Mouse (Mus musculus) limb, embryonic 11.5 days (tissue): Measurements from ENCODE around the gene Rhox4d. TPM values are rescaled to one million over a fixed set of nuclear protein-coding genes. Genes with fewer than 3 reads are reported as not detected.
"Not testable (repeated sequence)": the region's sequence is repeated elsewhere in the genome, so short reads cannot be mapped to it uniquely, and the experiment has no call there.

Experiments used
- ATAC-seq: fragments of 200-750 bp; cut with Nextera tagmentation; 2 replicates; pipeline ENCODE4 v1.8.0; 2017; ENCODE audit warnings: low read depth; ENCODE audit not compliant: insufficient number of reproducible peaks, low FRiP score, low TSS enrichment
- DNase-seq: peaks from one replicate; pipeline ENCODE4 v3.0.0-alpha.2; 2015; ENCODE audit warnings: low spot score
- H3K27ac ChIP-seq: fragments of 300-500 bp; sonication (generic); replicated peaks from 2 replicates; pipeline ENCODE4 v1.5.1; 2014; ENCODE audit warnings: low read depth, mild to moderate bottlenecking, low read length
- H3K27me3 ChIP-seq: fragments of 300-500 bp; sonication (generic); 2 replicates; pipeline ENCODE4 v1.6.1; 2014; ENCODE audit warnings: mild to moderate bottlenecking, low read length, mixed read lengths; ENCODE audit not compliant: control insufficient read depth, insufficient read depth
- H3K36me3 ChIP-seq: fragments of 300-500 bp; sonication (generic); 2 replicates; pipeline ENCODE4 v1.6.1; 2014; ENCODE audit warnings: mild to moderate bottlenecking, low read length, moderate library complexity, mixed read lengths; ENCODE audit not compliant: control insufficient read depth, insufficient read depth
- H3K4me1 ChIP-seq: fragments of 300-500 bp; sonication (generic); 2 replicates; pipeline ENCODE4 v1.6.1; 2014; ENCODE audit warnings: low read length, mixed read lengths; ENCODE audit not compliant: control insufficient read depth, insufficient read depth
- H3K4me2 ChIP-seq: fragments of 300-500 bp; sonication (generic); 2 replicates; pipeline ENCODE4 v1.6.1; 2014; ENCODE audit warnings: low read depth, mild to moderate bottlenecking, moderate library complexity; ENCODE audit not compliant: severe bottlenecking
- H3K4me3 ChIP-seq: fragments of 300-500 bp; sonication (generic); 2 replicates; pipeline ENCODE4 v1.5.1; 2014; ENCODE audit warnings: low read depth, low read length
- H3K9ac ChIP-seq: fragments of 300-500 bp; sonication (generic); 2 replicates; pipeline ENCODE4 v1.6.1; 2014; ENCODE audit warnings: mild to moderate bottlenecking, low read length
- H3K9me3 ChIP-seq: fragments of 300-500 bp; sonication (generic); 2 replicates; pipeline ENCODE4 v1.6.1; 2016; ENCODE audit warnings: low read length; ENCODE audit not compliant: control insufficient read depth
- WGBS: fragments of 180-500 bp; shearing (Covaris S2); extraction: QIAGEN DNeasy Blood & Tissue Kit; methylation state at CpG from one replicate; pipeline ENCODE4 v1.1.7; 2014; 5-methylcytosine and 5-hydroxymethylcytosine counted together
- polyA plus RNA-seq: library from polyadenylated mRNA; unstranded; fragments of >200 nt; fragmentation: Nextera tagmentation; extraction: Ambion mirVana; gene quantifications from 2 replicates; pipeline ENCODE4 v1.2.1, GENCODE M21; 2014

Rhox4d gene
- not detected in 2 replicates for polyA plus RNA-seq

DNA sequence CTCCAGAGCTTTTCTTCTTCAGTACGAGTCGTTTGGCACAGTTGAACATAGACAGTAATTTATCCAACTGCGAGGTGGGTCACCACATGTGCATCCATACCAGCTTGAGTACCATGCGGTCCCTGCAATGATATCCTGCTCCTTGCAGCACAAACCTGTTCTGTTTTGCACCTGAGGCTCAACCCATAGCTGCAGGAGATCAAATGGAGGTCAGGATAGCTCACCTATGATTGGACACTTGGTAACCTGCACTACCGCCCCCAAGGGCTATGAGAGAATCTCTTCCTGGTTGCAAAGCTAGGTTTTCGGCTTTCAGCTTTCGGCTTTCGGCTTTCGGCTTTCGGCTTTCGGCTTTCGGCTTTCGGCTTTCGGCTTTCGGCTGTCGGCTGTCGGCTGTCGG is at the start of gene Rhox4d:
Gene Rhox4d (plus strand): TSS at position 301 of the 400 bp plus-strand sequence.
- not testable (repeated sequence) for H3K27ac ChIP-seq, H3K36me3 ChIP-seq, ATAC-seq, DNase-seq, H3K9me3 ChIP-seq, H3K9ac ChIP-seq, H3K27me3 ChIP-seq, H3K4me2 ChIP-seq, H3K4me1 ChIP-seq, H3K4me3 ChIP-seq
- 95% methylated on average over 12 of the region's 18 CpGs for WGBS

- not testable (repeated sequence) for H3K4me1 ChIP-seq, H3K4me3 ChIP-seq, H3K4me2 ChIP-seq, DNase-seq, H3K27ac ChIP-seq, H3K9ac ChIP-seq, H3K36me3 ChIP-seq, ATAC-seq, H3K27me3 ChIP-seq, H3K9me3 ChIP-seq
- 96% methylated on average over 14 of the region's 14 CpGs for WGBS
Observed at GRCm38 (mm10) chrX:37480037-37480436, 34.1 kb upstream of the Rhox4d start, which contains the start of gene Rhox4c. Gene Rhox4c, plus strand, starts transcription at chrX:37480337.

DNA sequence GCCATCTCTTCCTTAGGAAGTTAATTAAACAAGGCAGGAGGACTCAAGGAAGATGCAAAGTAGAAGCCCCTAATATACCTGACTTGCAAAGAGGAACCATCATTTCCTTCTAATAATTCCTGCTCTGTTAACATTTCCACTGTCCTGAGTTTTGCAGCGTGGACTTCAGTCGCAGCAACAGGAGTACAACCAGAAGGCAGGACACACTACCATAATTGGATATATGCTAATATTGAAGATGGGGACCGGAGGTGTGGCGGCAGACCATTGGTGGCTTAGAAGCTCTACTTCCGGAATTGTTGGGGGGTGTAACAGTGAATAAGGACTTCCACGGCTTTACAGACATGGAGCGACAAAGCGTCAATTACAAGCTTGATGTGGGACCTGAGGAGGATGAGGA is 16.0 kb downstream of the Rhox4d start, which contains the start of gene Rhox2e:
Gene Rhox2e (plus strand): TSS at position 301 of the 400 bp plus-strand sequence.
- not testable (repeated sequence) for ATAC-seq, H3K4me1 ChIP-seq

GRCm38 (mm10) chrX:37541719-37542118 is 27.6 kb downstream of the Rhox4d start, which contains the start of gene Rhox3e:
Gene Rhox3e, plus strand, starts transcription at chrX:37542019.
- WGBS: no CpG with 5 or more reads among the region's 4 CpGs
- ATAC-seq, H3K4me2 ChIP-seq, H3K9me3 ChIP-seq, DNase-seq, H3K27ac ChIP-seq, H3K4me3 ChIP-seq, H3K4me1 ChIP-seq, H3K9ac ChIP-seq, H3K27me3 ChIP-seq, H3K36me3 ChIP-seq: not testable (repeated sequence)

More for the DNA sequence above, 16.0 kb downstream of the Rhox4d start, which contains the start of gene Rhox2e:
- not testable (repeated sequence) for H3K27me3 ChIP-seq, H3K9ac ChIP-seq, H3K9me3 ChIP-seq, H3K4me3 ChIP-seq, DNase-seq, H3K27ac ChIP-seq, H3K4me2 ChIP-seq, H3K36me3 ChIP-seq
- WGBS: 98% methylated on average over 2 of the region's 8 CpGs

DNA sequence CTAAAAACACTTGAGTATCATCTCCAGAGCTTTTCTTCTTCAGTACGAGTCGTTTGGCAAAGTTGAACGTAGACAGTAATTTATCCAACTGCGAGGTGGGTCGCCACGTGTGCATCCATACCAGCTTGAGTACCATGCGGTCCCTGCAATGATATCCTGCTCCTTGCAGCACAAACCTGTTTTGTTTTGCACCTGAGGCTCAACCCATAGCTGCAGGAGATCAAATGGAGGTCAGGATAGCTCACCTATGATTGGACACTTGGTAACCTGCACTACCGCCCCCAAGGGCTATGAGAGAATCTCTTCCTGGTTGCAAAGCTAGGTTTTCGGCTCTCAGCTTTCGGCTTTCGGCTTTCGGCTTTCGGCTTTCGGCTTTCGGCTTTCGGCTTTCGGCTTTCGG is 43.0 kb downstream of the Rhox4d start, which contains the start of gene Rhox4e:
Gene Rhox4e (plus strand): TSS at position 301 of the 400 bp plus-strand sequence.
- H3K9ac ChIP-seq, ATAC-seq, DNase-seq, H3K4me3 ChIP-seq, H3K4me1 ChIP-seq, H3K9me3 ChIP-seq, H3K27ac ChIP-seq, H3K4me2 ChIP-seq, H3K36me3 ChIP-seq, H3K27me3 ChIP-seq: not testable (repeated sequence)
- WGBS: 91% methylated on average over 10 of the region's 18 CpGs

Other genes starting within 250 kb of the Rhox4d start
- gene Rhox4a, start 249.0 kb upstream of the Rhox4d start, polyA plus RNA-seq: not detected in 2 replicates
- gene Rhox3a2, start 134.3 kb upstream of the Rhox4d start, polyA plus RNA-seq: not detected in 2 replicates
- not detected in 2 replicates for gene Rhox4a2, start 123.5 kb upstream of the Rhox4d start, polyA plus RNA-seq
- not detected in 2 replicates for gene Rhox2b, start 102.3 kb upstream of the Rhox4d start, polyA plus RNA-seq
- gene Rhox4b, start 81.9 kb upstream of the Rhox4d start, polyA plus RNA-seq: not detected in 2 replicates
- gene Rhox2c, start 60.7 kb upstream of the Rhox4d start, polyA plus RNA-seq: not detected in 2 replicates
- not detected in 2 replicates for gene Rhox3c, start 55.8 kb upstream of the Rhox4d start, polyA plus RNA-seq
- not detected in 2 replicates for gene Rhox4c, start 34.0 kb upstream of the Rhox4d start, polyA plus RNA-seq
- not detected in 2 replicates for gene Rhox2d, start 20.9 kb upstream of the Rhox4d start, polyA plus RNA-seq
- gene Rhox2e, start 16.1 kb downstream of the Rhox4d start, polyA plus RNA-seq: 0.30 TPM in 1 of 2 replicates, not detected in the other
- not detected in 2 replicates for gene Rhox3e, start 27.7 kb downstream of the Rhox4d start, polyA plus RNA-seq
- not detected in 2 replicates for gene Rhox4e, start 43.1 kb downstream of the Rhox4d start, polyA plus RNA-seq
- not detected in 2 replicates for gene Rhox2f, start 57.0 kb downstream of the Rhox4d start, polyA plus RNA-seq
- not detected in 2 replicates for gene Rhox3f, start 66.6 kb downstream of the Rhox4d start, polyA plus RNA-seq
- gene Rhox4f, start 93.3 kb downstream of the Rhox4d start, polyA plus RNA-seq: not detected in 2 replicates
- gene Rhox3g, start 114.3 kb downstream of the Rhox4d start, polyA plus RNA-seq: not detected in 2 replicates
- gene Rhox2g, start 129.1 kb downstream of the Rhox4d start, polyA plus RNA-seq: not detected in 2 replicates
- not detected in 2 replicates for gene Rhox4g, start 137.0 kb downstream of the Rhox4d start, polyA plus RNA-seq
- gene Rhox3h, start 154.4 kb downstream of the Rhox4d start, polyA plus RNA-seq: not detected in 2 replicates
- not detected in 2 replicates for gene Rhox2h, start 158.9 kb downstream of the Rhox4d start, polyA plus RNA-seq